Mouse (Mus musculus): ENCODE measurements around the gene Med29.

Med29 gene

DNA sequence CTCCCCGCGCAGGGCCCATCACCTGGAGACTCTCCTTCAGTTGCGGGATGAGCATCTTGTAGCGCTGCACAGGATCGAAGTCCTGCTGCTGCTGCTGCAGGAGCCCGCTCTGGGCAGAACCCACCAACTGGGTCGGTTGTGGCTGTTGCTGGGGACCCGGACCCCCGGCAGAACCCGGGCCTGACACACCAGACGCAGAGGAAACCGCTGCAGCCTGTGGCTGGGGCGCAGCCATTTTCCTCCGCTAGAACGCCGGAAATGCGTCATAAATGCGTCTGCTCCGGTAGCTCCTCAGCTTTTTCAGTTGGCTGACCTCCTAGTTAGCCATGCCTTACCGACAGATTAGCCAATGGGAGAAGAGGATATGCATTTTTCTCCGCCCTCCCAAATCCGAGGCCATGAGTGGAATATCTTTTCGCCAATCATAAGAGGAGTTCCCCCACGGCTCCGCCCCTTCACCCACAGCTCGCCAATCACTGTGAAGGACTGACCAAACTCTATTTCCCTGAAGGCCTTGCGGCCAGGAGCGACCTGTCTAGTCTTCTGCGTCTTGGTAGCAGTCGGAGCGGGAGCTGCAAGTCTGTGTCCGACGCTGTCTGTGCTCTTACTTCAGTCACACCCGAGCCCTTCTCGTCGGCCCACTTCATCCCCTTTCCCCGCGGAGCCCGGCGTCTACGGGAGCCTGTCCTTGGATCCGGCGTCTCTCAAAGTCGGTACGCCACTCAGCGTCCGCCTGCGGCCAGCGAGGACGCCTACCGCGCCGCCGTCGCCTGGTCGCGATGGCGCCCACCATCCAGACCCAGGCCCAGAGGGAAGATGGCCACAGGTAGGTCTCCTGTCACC is at the start of gene Med29, which contains the start of gene Paf1:
Gene Med29, minus strand, starts transcription at position 280 of the 843 bp plus-strand sequence.
Gene Paf1, plus strand, starts transcription at position 523 of the 843 bp plus-strand sequence.
- in situ Hi-C loops (cut with MboI; ENCODE audit: low sequenced_read_pairs): no loop called here

DNA sequence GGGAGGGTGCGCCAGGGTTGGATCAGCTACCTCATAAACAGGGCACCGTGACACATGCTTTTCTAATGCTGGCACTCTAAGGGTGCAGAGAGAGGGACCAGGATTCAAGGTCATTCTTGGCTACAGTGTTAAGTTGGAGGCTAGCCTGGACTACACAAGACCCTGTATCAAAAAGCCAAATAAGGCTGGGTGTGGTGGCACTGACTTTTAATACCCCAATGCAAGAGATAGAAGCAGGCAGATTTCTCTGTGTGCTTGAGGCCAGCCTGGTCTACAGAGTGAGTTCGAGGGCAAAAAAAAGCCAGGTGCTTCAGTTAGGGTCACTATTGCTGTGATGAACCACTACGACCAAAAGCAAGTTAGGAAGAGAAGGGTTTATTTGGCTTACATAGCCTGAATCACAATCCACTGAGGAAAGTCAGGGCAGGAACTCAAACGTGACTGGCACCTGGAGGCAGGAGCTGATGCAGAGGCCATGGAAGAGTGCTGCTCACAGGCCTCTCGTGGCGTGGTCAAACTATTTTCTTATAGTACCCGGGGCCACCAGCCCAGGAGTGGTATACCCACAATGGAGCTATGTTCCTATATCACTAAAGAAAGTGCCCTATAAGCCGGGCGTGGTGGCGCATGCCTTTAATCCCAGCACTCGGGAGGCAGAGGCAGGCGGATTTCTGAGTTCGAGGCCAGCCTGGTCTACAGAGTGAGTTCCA is 49.4 kb upstream of the Med29 start:
- in situ Hi-C loops (cut with MboI; ENCODE audit: low sequenced_read_pairs): no loop called here

DNA sequence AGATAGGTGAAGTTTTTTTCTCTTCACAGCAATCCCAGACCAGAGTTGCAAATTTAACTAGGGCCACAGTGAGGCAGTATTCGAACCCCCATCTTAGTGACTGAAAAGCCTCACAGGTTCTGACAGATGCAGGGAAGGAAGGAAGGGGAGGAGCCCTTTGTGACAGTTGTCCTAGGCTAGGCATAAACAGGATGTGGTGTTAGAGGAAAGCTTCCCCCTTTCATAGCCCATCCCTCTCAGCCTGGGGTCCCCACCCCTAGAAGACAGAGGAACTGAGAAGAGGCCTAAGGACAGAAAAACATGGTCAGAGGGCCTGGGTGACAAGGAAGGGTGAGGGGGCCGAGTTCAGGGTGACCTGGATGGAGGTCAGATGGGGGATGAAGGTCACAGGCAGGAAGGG is 48.2 kb upstream of the Med29 start:
- in situ Hi-C loops (cut with MboI; ENCODE audit: low sequenced_read_pairs): no loop called here

DNA sequence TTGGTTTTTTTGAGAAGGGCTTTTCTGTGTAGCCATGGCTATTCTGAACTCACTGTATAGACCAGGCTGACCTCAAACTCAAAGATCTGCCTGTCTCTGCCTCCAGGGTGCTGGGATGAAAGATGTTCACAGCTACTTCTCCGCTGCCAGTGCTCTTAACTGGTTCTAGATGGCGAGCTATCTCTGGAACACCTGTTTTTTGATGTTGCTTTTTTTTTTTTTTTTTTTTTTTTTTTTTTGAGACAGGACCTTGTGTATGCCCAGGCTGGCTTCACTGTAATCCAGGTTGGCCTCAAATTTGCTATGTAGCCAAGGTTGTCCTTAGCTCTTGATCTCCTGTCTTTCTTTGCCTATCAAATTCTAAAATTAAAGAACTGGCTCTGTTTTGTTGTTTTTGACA is 46.3 kb upstream of the Med29 start:
- in situ Hi-C loops (cut with MboI; ENCODE audit: low sequenced_read_pairs): no loop called here

DNA sequence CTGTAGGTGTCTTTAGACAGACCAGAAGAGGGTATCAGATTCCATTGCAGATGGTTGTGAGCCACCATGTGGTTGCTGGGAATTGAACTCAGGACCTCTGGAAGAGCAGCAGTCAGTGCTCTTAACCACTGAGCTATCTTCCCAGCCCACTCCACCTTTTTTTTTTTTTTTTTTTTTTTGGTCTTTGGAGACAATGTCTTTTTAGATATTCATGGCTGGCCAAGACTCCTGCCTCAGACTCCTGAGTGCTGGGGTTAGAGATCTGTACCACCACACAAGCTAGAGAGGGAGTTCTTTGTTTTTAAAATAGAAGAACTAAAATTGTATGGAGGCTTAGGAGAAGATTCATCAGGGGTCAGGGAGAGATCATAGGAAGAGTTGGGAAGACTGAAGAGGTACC is 45.5 kb upstream of the Med29 start:
- in situ Hi-C loops (cut with MboI; ENCODE audit: low sequenced_read_pairs): no loop called here

DNA sequence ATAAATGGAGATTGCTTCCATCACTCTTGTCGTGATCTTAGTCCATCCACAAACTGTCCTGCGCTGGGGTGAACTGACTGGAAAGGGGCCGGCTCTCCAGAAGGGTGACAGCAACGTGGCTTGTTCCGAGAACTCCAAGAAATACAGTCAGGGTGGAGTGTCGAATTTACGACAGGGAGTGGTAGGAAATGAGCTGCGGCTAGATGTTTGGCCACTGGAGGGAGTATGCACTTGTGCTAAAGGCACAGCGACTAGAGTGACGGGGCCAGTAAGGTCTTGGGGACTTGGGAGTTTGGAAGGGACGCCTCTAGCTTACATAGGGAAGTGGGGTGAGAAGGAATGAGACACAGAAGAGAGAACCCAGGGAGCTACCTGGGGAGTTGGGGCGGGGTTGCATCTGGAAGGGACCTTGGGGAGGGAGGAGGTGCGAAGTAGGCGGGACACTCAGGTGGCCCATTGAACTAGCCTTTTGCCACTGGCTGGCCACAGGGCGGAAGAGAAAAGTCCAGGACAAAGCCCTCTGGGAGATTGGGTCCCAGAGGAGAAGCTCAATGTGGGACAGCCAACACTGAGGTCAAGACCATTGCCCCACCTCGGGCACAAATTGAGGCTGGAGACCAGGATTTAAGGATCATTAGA is 44.5 kb upstream of the Med29 start, which contains the start of gene Gmfg:
Gene Gmfg, plus strand, starts transcription at position 516 of the 639 bp plus-strand sequence.
- in situ Hi-C loops (cut with MboI; ENCODE audit: low sequenced_read_pairs): no loop called here

DNA sequence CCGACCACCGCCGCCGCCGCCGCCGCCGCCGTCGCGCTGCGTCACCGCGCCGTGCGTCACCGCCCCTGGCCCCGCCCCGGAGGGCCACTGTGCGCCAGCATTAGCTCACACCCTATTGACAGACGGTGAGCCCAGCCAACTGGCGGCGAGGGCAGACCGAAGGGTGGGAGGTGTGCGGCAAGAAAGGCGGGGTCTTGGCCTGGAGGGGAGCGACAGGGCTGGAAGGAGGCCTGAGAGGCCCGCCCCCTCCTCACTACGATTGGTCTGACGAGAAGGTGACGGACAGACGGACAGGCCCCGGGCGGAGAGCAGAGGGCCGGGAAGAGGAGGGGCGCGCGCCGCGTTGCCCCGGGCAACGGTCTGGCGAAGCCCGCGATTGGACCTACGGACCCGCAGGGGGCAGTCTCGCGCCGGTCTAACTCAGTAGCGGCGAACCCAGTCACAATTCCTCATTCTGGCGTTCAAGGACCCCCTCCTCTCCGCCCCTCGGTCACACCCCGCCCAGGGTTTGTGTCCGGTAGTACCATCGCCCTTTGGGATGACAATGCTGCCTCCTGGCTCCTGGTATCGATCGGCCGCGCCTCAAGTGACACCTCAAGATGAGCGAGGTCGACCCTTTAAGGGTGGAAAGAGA is 43.9 kb upstream of the Med29 start:
- in situ Hi-C loops (cut with MboI; ENCODE audit: low sequenced_read_pairs): no loop called here

DNA sequence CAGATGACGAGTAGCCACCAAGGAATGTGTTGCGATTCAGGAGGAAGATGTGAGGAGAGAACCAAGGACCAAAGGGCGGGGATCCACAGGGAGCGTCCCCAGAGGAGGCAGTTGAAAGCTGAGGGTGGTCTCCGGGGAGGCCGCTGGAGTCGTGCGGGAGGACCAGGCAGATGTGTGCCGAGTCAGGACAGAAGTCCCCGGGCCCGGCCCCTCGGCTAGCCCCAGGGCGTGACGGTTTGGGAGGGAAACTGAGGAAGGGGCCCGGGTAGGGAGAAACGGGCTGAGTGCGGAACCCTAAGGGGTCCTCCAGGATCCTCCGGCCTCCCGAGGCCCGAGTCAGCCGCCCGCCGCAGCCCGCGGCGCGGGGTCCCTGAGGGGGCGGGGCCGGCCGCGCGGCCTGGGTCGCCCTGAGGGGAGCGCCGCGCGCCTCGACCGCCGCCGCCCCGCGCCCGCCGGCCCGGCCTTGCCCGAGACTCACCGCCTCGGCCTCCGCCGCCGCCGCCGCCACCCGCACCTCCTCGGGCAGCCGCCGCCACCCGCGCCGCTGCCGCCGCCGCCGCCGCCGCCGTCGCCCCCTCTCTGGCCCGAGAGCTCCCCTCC is 43.3 kb upstream of the Med29 start:
- in situ Hi-C loops (cut with MboI; ENCODE audit: low sequenced_read_pairs): no loop called here

DNA sequence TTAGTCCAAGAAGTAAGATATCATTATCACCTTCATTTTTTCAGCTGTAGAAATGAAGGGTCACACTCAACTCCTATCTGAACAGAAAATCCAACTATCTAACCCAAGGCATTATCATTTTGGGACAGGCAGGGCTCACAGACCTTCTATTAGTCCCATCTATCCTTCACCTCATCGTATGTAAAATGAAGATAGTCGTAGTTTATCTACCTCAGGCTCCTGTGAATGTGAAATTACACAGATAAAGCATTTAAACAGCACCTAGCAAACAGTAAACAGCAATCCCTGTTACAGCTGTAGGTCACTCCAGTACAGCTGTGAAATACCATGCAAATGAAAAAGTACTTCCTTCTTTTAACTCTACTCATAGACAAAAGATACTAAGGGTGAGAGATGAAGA is 39.7 kb upstream of the Med29 start:
- in situ Hi-C loops (cut with MboI; ENCODE audit: low sequenced_read_pairs): no loop called here

DNA sequence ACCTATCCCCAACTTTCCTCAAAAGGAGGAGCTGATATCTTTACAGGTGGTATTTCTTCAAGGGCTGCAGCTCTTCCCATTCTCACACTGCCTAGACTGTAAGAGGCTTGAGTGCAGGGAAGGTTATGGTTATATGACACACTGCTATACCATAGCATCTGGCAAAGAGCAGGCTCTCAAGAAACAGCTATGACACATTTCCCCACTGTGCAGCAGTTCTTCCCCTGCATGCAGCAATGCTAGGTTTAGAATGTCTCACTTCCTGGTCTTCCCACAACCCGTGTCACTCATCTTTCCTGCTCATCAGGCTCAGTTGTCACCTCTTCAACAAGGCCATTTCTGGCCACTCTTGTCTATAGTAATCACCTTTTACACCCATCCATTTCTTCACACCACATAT is 38.0 kb upstream of the Med29 start:
- in situ Hi-C loops (cut with MboI; ENCODE audit: low sequenced_read_pairs): no loop called here

DNA sequence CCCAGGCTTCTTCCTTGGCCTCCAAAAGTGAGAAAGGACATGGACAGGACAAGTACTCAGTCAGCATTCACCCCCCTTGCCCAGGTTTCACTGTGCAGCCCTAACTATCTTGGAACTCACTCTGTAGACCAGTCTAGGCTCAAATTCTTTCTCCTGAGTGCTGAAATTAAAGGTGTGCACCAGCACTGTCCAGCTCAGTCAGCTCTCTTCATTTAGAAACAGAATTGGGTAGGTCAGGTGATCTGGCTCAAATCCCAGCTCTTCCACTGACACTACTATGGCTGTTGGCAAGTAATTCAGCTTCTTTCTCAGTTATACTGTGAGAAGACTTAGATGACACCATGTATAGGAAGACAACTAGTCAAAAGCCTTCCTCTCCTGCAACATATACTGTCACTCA is 35.2 kb upstream of the Med29 start:
- in situ Hi-C loops (cut with MboI; ENCODE audit: low sequenced_read_pairs): no loop called here

DNA sequence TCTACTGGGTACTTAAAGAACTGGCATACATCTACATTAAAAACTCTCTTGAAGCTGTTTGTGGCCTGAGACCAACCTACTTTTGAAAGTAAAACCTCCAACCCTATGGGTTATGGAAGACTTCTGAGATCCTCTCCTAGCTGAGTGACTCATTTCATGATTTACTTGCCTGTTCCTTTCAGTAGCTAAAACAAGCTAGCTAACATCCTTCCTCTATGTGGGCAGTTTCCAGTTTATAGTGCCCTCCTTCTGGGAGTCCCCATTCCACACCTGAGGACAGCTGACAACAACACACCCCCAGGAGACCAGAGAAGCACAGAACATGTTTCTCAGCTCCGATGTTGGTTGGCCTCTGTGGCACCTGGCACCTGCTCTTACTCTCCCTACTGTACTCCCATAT is 30.5 kb upstream of the Med29 start:
- in situ Hi-C loops (cut with MboI; ENCODE audit: low sequenced_read_pairs): no loop called here

DNA sequence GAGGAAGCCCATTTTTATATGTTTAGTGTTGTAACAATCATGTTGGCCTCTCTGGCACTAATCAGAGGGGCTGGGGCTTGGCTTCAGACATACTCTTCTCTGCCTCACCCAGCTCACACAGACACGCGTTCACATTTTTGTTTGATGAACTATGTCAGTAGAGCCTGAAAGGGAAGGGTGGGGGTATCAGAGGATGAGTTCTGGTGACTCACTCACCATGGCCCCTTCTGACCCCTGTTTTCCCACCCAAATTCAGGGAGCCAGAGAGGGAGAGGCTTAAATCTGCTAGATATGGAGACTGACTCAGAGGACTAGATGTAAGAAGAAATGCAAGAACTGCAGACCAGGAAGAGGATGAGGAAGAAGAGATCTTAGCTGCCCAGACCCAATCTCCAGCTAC is 26.9 kb upstream of the Med29 start:
- in situ Hi-C loops (cut with MboI; ENCODE audit: low sequenced_read_pairs): no loop called here

DNA sequence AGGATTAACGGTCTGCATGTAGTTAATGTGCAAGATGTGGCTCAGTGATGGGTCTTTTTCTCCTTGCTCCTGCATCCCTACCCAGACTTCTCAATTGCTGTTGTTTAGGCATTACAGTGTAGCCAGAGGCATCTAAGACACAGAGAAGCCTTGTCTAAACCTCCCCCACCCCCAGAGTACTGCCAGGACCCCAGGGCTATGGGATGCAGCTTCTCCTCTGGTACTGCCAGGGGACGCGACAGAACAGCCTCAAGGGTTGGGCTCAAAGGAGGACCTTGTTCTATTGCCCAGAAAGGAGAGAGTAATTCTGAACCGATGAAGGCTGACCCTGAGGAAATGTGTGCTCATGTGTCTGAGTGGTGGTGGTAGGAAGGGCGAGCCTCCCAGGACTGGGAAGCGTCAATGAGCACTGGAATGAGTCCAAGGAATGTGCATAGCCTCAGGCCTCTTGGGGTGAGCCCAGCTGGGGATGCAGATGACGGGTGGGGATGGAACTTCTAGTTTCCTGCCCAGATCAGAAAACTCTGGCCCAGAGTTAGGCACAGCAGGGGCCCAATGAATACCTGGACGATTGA is 25.7 kb upstream of the Med29 start:
- in situ Hi-C loops (cut with MboI; ENCODE audit: low sequenced_read_pairs): no loop called here

DNA sequence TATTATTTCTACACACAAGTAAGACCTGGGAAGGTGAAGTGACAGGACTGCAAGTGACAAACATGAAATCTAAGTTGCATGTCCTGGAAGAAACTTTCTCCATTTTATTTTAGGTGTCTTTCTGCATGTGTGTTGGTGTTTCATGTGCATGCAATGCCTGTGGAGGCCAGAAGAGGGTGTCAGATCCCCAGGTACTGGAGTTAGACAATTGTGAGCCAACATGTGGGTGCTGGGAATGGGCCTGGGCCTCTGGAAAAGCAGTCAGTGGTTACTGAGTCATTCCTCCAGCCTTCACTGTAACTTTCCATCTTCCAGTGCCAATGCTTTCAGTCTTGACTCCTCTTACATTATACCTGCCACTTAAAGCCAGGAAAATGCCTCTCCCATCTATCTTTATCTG is 24.9 kb upstream of the Med29 start:
- in situ Hi-C loops (cut with MboI; ENCODE audit: low sequenced_read_pairs): no loop called here

DNA sequence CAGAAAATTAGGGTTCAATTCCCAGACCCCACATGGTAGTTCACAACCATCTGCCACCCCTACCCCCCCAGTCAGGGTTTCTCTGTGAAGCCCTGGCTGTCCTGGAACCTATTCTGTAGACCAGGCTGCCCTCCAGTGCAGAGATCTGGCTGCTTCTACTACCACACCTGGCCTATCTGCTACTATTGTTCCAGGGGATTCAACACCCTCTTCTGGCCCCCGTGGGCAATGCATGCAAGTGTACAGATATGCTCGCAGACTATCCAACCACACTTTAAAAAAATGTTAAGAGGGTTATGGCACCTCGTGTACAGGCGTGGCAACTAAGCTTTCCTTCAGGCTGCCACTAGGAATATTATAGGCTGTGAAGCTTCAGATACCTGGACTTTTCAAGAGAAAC is 20.3 kb upstream of the Med29 start:
- in situ Hi-C loops (cut with MboI; ENCODE audit: low sequenced_read_pairs): no loop called here

DNA sequence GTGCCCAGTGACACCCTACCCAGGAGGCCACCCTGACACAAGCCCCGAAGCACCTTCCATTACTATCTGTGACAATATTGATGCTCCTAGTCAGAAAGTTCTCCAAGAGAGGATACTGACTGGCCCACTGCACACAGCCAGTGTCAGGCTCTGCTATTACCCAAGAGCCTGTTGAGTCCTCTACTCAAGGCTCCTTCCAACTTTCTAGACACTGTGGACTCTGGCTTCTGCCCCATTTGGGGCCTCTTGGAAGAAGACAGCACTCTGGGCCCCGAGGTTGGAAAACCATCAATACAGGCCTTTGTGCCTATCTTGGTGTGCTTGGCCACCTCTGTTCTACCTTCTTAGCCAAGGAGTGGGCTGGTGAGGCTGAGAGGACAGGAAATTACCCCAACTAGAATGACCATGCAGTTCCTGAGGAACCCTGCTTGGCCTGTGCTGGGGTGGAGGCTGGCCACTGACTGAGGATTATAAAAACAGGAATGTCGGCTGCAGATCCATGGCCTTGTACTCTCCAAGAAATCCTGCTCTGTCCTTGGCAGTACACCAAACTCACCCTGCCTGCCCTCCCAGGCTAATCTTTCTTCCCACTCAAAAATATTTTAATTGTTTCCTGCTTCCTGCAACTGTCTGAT is 18.4 kb upstream of the Med29 start:
- in situ Hi-C loops (cut with MboI; ENCODE audit: low sequenced_read_pairs): no loop called here

DNA sequence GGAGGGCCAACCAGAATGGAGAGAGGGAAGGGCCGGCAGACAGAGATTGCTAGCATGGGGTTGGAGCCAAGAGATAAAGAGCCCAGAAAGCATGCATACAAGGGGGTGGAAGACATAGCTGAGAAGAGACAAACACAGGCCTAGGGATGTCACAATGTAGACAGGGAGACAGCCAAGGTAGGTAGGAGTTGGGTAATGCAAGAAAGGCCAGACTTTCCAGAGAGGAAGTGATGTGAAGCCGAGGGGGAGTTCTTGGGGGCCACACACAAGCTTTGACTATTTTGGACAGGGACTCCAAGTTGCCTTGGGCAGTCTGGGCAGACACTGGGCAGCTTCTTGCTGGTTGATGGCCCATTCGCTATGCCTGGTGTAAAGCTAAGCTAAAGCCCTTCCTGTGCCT is 9.4 kb upstream of the Med29 start:
- in situ Hi-C loops (cut with MboI; ENCODE audit: low sequenced_read_pairs): no loop called here

DNA sequence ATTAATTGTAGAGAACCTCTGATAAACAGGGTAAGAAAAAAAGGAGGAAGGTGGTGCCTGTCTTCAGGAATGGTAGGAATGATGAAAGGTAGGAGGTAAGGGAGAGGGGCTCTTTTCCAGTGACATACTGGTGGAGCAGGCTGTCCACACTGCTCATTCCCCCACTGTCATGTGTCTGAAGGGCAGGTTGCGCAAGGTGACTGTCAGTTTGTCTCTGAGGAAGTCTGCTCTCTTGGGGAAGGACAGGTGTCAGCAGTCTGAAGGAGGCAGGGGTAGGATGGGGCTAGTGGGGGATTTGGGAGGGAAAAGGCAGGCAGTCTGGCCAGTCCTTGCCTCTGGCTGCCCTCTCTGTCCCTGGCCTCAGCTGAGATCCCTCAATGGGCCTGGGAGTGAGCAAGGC is 8.5 kb upstream of the Med29 start:
- in situ Hi-C loops (cut with MboI; ENCODE audit: low sequenced_read_pairs): no loop called here

DNA sequence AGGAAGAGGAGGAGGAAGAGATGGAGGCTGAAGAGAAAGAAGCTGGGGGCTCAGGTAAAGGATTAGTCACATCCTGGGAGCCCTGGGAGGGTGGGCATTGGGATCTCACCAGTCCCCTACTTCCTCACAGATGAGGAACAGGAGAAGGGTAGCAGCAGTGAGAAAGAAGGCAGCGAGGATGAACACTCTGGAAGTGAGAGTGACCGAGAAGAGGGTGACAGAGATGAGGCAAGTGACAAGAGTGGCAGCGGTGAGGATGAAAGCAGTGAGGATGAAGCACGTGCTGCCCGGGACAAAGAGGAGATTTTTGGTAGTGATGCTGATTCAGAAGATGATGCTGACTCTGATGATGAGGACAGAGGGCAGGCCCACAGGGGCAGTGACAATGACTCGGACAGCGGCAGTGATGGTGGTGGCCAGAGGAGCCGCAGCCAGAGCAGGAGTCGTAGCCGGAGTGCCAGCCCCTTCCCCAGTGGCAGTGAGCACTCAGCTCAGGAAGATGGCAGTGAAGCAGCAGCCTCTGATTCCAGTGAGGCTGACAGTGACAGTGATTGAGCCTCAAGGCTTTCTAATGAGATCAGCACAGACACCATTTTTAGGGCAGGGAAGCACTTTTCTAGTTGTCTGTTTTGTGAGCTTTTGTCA is 6.3 kb upstream of the Med29 start:
- in situ Hi-C loops (cut with MboI; ENCODE audit: low sequenced_read_pairs): no loop called here
